Mouse (Mus musculus): ENCODE data around the gene Myo1d.
A peak's percentile ranks its signal among the peaks of the same experiment; 100 is the strongest.

Gene Myo1d

DNA sequence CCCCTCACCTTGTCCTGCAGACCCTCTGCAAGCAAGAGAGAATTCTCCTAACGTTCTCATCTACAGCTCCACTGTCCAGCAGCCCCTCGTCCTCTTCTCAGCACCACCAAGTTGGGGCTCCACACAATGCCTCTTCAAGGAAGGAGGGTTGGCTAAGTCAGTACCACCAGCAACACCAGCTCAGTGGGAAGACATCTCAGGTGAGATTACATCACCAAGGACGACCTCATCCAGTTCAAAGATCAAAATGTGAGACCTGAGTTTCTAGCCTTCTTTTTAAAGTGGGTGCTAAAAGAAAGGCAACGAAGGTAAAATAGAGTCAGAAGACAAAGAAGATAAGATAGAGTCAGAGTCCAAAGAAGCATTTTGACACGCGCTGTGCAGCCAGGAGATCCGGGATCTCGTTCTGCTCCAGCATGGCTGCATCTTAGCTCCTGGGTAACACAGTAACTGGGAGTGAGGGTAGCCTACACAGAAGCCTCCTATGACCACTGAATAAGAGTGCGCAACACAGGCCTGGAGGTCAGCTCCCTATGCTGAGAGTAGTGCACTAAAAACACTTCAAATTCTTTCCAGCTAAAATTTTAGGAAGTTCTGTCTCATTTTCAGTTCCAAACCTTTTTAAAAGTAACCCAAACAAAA lies 56.3 kb downstream of the Myo1d start:
- DNase-seq (ENCODE audit: low spot score), result no peak

DNA sequence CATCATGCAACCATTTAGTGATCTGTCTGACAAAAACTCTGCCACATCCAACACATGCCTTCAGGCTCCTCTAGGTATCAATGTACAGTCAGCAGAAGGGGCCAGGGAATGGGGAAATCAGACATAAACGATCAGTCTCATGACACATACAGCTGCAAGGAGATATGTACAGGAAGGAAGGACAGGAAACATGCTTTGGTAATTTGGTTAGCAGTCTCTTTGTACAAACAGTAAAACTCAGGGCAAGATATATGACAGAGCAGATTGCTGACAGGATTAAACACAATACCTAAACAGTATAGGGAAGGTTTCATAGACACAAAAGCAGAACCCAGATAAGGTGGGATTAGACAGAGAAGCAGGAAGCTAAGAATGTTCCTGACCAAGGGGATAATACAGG lies 60.8 kb downstream of the Myo1d start:
- DNase-seq (ENCODE audit: low spot score), result no peak

DNA sequence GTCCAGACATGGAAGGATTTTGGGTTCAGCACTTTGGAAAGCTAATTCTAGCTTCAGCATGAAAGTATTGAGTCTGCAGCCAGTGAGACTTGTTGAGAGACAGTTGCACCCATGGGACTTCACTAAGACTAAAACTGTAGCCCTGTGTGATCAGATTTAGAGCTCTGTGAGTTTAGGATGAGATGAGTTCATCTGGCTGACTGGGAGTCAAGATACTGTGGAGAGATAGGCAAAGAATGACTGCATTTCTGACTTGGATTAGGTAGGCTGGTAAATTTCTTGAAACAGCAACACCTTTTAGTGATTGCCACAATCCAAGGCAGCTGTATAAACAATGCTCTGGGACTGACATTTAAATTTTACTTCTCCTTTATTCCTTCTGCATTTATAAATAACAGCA lies 61.8 kb downstream of the Myo1d start:
- no peak for DNase-seq (ENCODE audit: low spot score)

DNA sequence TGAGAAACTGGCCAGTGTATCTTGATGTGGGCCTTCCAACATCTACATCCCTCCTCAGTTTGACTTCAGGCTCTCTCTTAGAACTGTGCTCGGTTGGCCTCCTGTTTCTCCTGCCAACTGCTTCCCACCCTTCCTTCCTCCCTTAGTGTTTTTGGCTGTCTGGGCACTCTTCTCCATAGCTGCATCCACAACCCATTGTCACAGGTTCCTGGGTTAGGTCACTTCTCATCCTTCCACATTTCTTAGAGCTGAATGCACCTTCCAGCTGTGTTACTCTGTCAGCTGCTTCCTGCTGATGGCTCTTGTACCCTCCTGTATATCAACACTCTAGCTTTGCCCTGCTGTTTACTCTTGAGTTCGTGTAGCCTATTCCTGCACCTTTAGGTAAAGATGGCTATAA lies 64.7 kb downstream of the Myo1d start:
- DNase-seq (ENCODE audit: low spot score), result peak; percentile 78

DNA sequence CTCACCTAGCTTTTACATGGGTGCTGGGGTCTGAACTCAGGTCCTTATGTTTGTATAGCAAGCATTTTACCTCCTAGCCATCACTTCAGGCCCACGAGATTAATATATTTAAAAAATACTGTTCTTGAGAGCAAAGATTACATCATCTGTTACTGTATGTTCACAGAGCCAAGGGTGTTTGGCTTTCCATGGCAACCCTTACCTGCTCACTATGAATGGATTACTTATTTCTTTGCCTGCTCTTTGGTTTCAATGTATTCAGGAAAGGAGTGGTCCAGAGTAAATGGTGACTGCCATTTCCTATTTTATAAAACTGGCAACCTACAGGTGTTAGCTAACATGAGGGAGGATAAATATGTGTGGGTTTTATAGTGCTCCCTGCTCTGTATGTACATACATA lies 66.1 kb downstream of the Myo1d start:
- no peak for DNase-seq (ENCODE audit: low spot score)

- no peak for DNase-seq (ENCODE audit: low spot score)
Measured at GRCm38 (mm10) chr11:80712201-80712600, 67.6 kb downstream of the Myo1d start.

DNA sequence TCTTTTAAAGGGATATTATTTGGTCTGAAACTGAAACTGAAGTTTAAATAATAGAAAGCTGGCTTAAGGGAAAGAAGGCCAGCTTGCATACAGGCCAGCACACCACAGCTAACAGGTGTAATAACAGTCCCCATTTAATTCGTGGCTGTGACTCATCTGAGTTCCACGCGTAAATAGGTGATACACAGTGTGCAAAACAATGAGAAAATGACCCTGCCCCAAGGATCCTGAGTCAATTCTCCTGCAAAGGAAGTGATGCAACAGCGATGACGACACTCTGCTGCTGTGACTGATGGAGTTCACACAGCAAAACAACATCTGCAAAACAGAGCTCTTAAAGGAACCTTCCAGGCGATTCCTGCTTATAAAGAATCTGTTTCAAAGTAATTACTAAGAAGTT lies 68.5 kb downstream of the Myo1d start:
- peak; percentile 77 for DNase-seq (ENCODE audit: low spot score)

- DNase-seq (ENCODE audit: low spot score), result peak; percentile 44
Measured at GRCm38 (mm10) chr11:80700611-80701010, 79.2 kb downstream of the Myo1d start.

- no peak for DNase-seq (ENCODE audit: low spot score)
Measured at GRCm38 (mm10) chr11:80698721-80699120, 81.1 kb downstream of the Myo1d start.

- DNase-seq (ENCODE audit: low spot score), result peak; percentile 67
Measured at GRCm38 (mm10) chr11:80696350-80696749, 83.5 kb downstream of the Myo1d start.

- no peak for DNase-seq (ENCODE audit: low spot score)
Measured at GRCm38 (mm10) chr11:80684603-80685002, 95.2 kb downstream of the Myo1d start.

DNA sequence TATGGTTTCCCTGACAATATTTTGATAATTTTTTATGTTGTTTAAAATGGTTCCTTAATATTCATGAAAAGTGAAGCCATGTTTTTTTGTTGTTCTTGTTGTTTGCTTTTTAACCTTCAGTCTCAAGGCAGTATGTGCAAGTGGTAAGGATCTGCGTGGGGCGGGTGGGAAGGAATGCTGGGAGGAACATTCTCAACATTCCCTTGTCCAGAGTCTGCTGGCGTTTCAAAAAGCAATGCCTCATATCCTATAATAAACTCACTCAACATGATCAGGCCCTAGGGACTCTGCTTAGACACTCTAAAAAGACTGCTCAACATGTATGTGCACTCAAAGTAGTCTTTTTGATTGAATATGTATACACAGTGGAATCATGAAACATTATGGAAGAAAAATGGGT lies 97.1 kb downstream of the Myo1d start:
- no peak for DNase-seq (ENCODE audit: low spot score)

- DNase-seq (ENCODE audit: low spot score), result no peak
Measured at GRCm38 (mm10) chr11:80673013-80673412, 106.8 kb downstream of the Myo1d start.

- DNase-seq (ENCODE audit: low spot score), result peak; percentile 12
Measured at GRCm38 (mm10) chr11:80670391-80670790, 109.4 kb downstream of the Myo1d start.

DNA sequence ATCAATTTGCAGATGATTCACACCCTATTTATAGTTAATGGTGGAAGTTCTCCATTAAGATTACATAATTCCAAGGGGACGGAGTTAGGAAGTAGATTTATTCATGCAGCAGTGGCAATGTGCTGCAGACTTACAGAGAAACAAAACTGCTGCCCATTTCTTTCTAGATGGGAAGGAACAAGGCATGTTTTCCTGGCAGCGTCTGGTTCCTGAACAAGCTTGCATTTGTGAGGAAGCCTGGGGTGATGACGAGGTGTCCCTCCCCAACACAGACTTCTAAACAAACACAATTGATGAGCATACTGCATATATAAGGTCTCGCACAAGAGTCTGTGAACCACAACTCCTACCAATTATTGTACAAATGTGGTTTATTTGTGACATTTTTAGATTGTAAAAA lies 109.9 kb downstream of the Myo1d start:
- no peak for DNase-seq (ENCODE audit: low spot score)

DNA sequence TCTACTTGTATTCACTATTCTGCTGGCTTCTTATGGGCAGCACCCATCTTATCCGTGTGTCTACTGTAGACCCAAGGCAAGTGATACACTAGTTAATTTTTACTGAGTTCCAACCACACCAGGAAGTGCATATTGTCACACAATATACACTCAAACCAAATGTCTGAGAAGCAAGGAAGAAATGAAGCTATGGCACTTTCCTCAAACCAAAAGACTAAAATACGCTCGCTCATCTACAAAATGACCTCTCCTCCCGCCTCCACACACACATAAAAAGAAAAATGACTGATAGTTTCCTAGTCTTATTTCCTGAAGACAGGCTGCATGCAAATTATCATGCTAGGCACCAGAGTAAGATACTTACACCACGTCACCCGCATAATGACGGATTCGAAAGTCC lies 113.6 kb downstream of the Myo1d start:
- no peak for DNase-seq (ENCODE audit: low spot score)

GRCm38 (mm10) chr11:80664261-80664660 lies 115.6 kb downstream of the Myo1d start:
- DNase-seq (ENCODE audit: low spot score), result no peak

GRCm38 (mm10) chr11:80645111-80645510 lies 134.7 kb downstream of the Myo1d start:
- DNase-seq (ENCODE audit: low spot score), result no peak

- DNase-seq (ENCODE audit: low spot score), result no peak
Measured at GRCm38 (mm10) chr11:80628992-80629865, 150.6 kb downstream of the Myo1d start.

DNA sequence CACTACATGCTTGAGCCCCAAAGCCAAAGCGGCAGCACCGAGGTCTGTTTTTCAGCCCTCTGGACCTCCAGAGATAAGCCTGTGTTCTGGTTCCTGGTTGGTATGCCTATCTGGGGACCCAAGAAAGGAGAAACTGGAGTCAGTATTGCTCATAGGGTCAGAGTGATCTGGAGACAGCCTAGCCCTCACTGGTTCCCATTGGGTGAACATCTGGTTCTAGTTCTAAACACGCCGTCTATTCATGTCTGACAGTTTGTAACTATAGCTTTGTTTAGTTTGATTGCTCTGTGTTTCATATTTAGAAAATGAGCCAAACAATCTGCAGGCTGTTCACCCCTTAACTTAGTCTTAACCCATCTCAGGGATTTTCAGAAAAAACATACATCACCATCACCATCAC lies 151.2 kb downstream of the Myo1d start:
- DNase-seq (ENCODE audit: low spot score), result no peak

DNA sequence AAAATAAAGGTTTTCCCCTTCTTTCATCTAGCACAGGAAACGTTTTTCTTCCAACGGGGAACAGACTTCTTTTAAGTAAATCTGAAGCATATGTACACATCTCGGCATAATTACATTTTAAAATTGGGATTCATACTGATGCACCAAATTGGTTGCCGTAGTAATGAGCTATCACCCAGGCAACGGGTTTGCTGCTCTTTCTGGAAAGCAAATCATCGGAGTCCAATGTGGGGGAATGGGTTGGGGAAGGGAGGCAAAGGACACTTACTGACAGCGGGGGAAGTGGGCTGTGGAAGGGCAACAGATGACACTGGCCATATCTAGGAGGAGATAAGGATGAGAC lies 156.8 kb downstream of the Myo1d start:
- DNase-seq (ENCODE audit: low spot score), result no peak

GRCm38 (mm10) chr11:80622233-80623037 lies 157.4 kb downstream of the Myo1d start:
- DNase-seq (ENCODE audit: low spot score), result no peak

Measured in lung, postnatal 25 days (tissue).